Mouse (Mus musculus): ENCODE measurements around the gene Stk17b. TPM values are rescaled to one million over a fixed set of nuclear protein-coding genes. Genes with fewer than 3 reads are reported as not detected.
A peak's percentile ranks its signal among the peaks of the same experiment; 100 is the strongest.

Stk17b gene
- total and polyA plus RNA-seq, 3 experiments, result 3.6 to 177 (median 72.8) TPM

DNA sequence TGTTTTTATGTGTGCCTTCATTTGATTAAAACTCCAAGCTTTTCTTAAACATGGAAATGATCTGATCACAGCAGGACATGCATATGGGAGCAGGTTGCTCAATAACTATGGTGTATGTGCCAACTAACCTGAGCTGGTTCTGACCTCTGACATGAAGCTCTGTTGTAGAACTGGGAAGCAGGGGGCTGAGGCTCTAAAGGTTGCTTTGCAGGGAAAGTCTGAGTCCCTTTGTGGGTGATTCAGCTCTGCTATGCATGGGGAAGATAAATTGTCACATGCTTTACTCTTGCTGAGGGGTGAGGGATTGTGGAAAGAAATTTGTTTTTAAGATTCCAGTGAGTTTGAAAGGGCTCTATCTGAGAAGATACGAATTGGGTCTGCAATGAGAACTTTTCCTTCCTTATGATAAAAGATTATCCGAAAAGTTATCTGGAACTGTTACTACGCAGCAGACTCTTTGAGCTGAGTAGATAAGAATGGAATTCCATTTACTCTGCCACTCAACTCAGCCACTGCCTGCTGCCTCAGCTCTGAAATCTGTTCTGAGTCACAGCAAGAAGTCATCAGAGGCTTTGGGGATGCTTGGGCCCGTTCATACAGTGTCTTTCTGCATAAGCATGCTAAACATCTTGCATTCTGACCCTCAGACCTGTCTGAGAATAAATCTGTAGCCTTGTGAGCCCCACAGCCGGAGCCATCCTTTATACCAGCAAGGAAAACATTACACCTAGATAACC is 56.4 kb downstream of the Stk17b start:
- Histone ChIP-seq H3K9me3 (replicated peaks) (no peaks in the 10 kb centered on the region), H3K4me1 (ENCODE audit: insufficient read depth, low read depth, low read length) (no peaks in the 10 kb centered on the region; the same call in 1 of the 2 replicates), H3K36me3 (replicated peaks) (no peaks in the 10 kb centered on the region), H3K4me3 (ENCODE audit: low read depth, low read length) (no peak overlapping the region), H3K27me3 (ENCODE audit: insufficient read depth, low read length) (0 out of 2 replicates have a peak, but pooled peaks cover 3% of the 10 kb centered on the region)
- ATAC-seq (ENCODE audit: extremely low read depth, insufficient number of reproducible peaks, low FRiP score, poor library complexity, severe bottlenecking), result peak; percentile 65
- DNase-seq (ENCODE audit: low spot score), result no peak
- TF ChIP-seq GATA2 (IDR thresholded peaks at IDR 0.05; ENCODE audit: borderline replicate concordance, low read depth, low read length) (no peak), GATA1 (IDR thresholded peaks at IDR 0.05; ENCODE audit: borderline replicate concordance, low read length) (no peak), POLR2AphosphoS5 (IDR thresholded peaks at IDR 0.05; ENCODE audit: insufficient replicate concordance, low read depth, low read length) (no peak), CTCF (IDR thresholded peaks at IDR 0.05; ENCODE audit: low read depth, low read length) (no peak), TAL1 (conservative IDR thresholded peaks at IDR 0.05; ENCODE audit: low read depth, low read length) (no peak)

DNA sequence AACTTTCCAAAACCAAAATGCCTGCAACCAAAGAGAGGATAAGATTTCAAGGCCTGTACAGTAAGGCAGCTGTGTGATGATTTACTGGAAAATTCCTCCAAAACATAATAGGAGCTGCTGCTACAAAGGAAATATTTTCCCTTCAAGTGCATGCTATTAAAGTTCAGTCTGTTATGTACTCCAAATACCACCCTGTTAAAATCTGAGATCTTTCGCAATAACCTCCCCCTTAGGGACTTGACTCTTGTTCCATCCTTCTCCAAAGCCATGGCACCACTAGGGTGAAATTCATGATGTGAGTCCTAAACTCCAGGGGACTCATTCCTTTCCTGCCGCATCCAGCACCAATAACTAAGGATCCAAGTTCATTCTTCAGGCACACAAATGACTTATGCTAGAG is 58.1 kb downstream of the Stk17b start:
- Histone ChIP-seq H3K9me3 (replicated peaks) (no peaks in the 10 kb centered on the region), H3K4me1 (ENCODE audit: insufficient read depth, low read depth, low read length) (no peaks in the 10 kb centered on the region; the same call in 1 of the 2 replicates), H3K4me3 (ENCODE audit: low read depth, low read length) (no peak overlapping the region), H3K27me3 (ENCODE audit: insufficient read depth, low read length) (0 out of 2 replicates have a peak, but pooled peaks cover 3% of the 10 kb centered on the region), H3K36me3 (replicated peaks) (no peaks in the 10 kb centered on the region)
- no peak for ATAC-seq (ENCODE audit: extremely low read depth, insufficient number of reproducible peaks, low FRiP score, poor library complexity, severe bottlenecking)
- DNase-seq (ENCODE audit: low spot score), result no peak
- TF ChIP-seq CTCF (IDR thresholded peaks at IDR 0.05; ENCODE audit: low read depth, low read length) (no peak), GATA2 (IDR thresholded peaks at IDR 0.05; ENCODE audit: borderline replicate concordance, low read depth, low read length) (no peak), GATA1 (IDR thresholded peaks at IDR 0.05; ENCODE audit: borderline replicate concordance, low read length) (no peak), POLR2AphosphoS5 (IDR thresholded peaks at IDR 0.05; ENCODE audit: insufficient replicate concordance, low read depth, low read length) (no peak), TAL1 (conservative IDR thresholded peaks at IDR 0.05; ENCODE audit: low read depth, low read length) (no peak)

DNA sequence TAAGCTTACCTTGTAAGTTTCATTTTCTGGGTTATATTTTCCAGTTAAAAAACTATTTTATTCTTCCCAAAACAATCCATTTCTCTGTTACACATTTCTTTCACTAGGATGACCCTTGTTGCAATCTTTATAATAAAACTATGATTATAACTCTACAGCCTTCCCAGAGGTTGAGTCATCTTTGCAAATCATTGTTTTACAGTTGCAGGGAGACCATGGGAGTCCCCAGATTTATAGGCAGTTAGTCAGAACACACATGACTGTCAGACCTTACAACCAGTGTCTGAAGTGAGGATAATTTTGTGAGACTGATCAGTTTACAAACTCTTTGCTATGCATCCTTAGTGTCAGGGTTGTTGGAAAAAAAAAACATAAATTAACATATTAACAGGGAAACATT is 63.7 kb downstream of the Stk17b start:
- H3K27me3 ChIP-seq (ENCODE audit: insufficient read depth, low read length), result peaks cover 5% of the 10 kb centered on the region; the same call in 1 of the 2 replicates
- no peak overlapping the region for H3K4me3 ChIP-seq (ENCODE audit: low read depth, low read length)
- DNase-seq (ENCODE audit: low spot score) (no peak), ATAC-seq (ENCODE audit: extremely low read depth, insufficient number of reproducible peaks, low FRiP score, poor library complexity, severe bottlenecking) (no peak)
- no peaks in the 10 kb centered on the region for H3K4me1 ChIP-seq (ENCODE audit: insufficient read depth, low read depth, low read length)
- no peaks in the 10 kb centered on the region for H3K9me3 ChIP-seq (replicated peaks)
- no peaks in the 10 kb centered on the region for H3K36me3 ChIP-seq (replicated peaks)
- TF ChIP-seq CTCF (IDR thresholded peaks at IDR 0.05; ENCODE audit: low read depth, low read length) (no peak), GATA2 (IDR thresholded peaks at IDR 0.05; ENCODE audit: borderline replicate concordance, low read depth, low read length) (no peak), GATA1 (IDR thresholded peaks at IDR 0.05; ENCODE audit: borderline replicate concordance, low read length) (no peak), POLR2AphosphoS5 (IDR thresholded peaks at IDR 0.05; ENCODE audit: insufficient replicate concordance, low read depth, low read length) (no peak), TAL1 (conservative IDR thresholded peaks at IDR 0.05; ENCODE audit: low read depth, low read length) (no peak)

DNA sequence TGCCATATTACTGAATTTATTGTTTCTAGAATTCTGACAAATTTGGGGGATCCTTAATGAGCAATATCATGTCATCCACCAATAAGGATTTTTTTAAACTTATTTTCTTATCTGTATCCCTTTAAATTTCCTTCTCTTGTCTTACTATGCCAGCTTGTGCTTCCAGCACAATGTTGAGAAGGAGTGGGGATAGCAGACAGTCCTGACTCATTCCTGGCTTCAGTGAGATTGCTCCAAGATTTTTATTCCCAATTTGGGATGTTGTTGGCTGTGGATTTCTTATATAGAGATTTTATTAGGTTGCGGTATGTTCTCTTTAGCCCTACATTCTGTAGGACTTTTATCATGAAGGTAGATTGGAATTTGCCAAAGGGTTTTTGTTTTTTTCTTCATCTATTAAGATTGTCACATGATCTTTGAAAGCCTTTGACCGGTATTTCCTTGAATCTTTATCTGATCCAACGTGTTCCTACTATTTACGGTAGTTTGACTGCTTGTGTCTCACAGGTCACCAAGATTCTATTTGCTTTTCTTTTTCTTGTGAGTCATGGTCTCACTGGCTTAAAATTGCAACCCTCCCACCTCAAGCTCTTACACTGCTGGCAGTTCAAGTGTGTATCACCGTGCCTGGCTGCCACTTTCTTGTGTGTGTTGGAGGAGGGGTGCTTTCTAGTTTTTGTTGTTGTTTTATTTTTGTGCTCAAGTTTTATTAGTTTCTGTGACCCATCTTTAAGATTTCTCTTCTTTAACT is 64.2 kb downstream of the Stk17b start:
- peaks cover 5% of the 10 kb centered on the region; the same call in 1 of the 2 replicates for H3K27me3 ChIP-seq (ENCODE audit: insufficient read depth, low read length)
- no peak for TF ChIP-seq POLR2AphosphoS5 (IDR thresholded peaks at IDR 0.05; ENCODE audit: insufficient replicate concordance, low read depth, low read length)
- TF ChIP-seq CTCF (IDR thresholded peaks at IDR 0.05; ENCODE audit: low read depth, low read length), result no peak
- no peak for TF ChIP-seq TAL1 (conservative IDR thresholded peaks at IDR 0.05; ENCODE audit: low read depth, low read length)
- TF ChIP-seq GATA2 (IDR thresholded peaks at IDR 0.05; ENCODE audit: borderline replicate concordance, low read depth, low read length), result no peak
- no peak for TF ChIP-seq GATA1 (IDR thresholded peaks at IDR 0.05; ENCODE audit: borderline replicate concordance, low read length)
- H3K36me3 ChIP-seq (replicated peaks), result no peaks in the 10 kb centered on the region
- H3K4me1 ChIP-seq (ENCODE audit: insufficient read depth, low read depth, low read length), result no peaks in the 10 kb centered on the region
- DNase-seq (ENCODE audit: low spot score) (no peak), ATAC-seq (ENCODE audit: extremely low read depth, insufficient number of reproducible peaks, low FRiP score, poor library complexity, severe bottlenecking) (peak; percentile 15; the same call in 1 of the 2 replicates)
- H3K4me3 ChIP-seq (ENCODE audit: low read depth, low read length), result no peak overlapping the region
- H3K9me3 ChIP-seq (replicated peaks), result no peaks in the 10 kb centered on the region

DNA sequence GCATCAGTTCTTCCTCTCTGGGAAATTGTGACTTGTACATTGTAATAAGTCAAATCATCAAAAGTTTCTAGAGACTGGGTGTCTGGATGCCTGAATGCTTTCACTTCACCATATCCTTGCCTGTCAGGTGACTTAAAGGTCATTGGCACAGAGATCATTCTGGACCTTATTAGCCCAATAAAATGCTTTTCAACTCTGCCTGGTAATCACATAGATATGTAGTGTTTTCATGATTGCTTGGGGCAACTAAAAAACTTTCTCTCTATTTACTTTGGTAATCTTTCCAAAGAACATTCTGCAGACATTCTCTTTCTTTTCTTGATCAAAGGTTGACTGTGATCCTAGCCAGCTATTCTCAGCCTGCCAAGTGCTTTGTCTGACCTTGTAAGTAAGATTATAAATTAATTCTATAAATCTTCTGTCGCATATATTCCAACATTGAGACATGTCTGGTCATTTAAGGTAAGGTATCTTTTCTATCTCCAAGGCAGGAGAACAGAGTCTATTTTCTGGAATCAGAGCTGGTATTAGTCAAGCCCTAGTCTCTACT is 69.0 kb downstream of the Stk17b start:
- DNase-seq (ENCODE audit: low spot score), result no peak
- TF ChIP-seq TAL1 (conservative IDR thresholded peaks at IDR 0.05; ENCODE audit: low read depth, low read length) (no peak), POLR2AphosphoS5 (IDR thresholded peaks at IDR 0.05; ENCODE audit: insufficient replicate concordance, low read depth, low read length) (no peak), GATA2 (IDR thresholded peaks at IDR 0.05; ENCODE audit: borderline replicate concordance, low read depth, low read length) (no peak), CTCF (IDR thresholded peaks at IDR 0.05; ENCODE audit: low read depth, low read length) (no peak), GATA1 (IDR thresholded peaks at IDR 0.05; ENCODE audit: borderline replicate concordance, low read length) (no peak)
- Histone ChIP-seq H3K36me3 (replicated peaks) (no peaks in the 10 kb centered on the region), H3K27me3 (ENCODE audit: insufficient read depth, low read length) (peaks cover 5% of the 10 kb centered on the region; the same call in 1 of the 2 replicates), H3K9me3 (replicated peaks) (no peaks in the 10 kb centered on the region), H3K4me1 (ENCODE audit: insufficient read depth, low read depth, low read length) (peaks cover 2% of the 10 kb centered on the region; the same call in 1 of the 2 replicates), H3K4me3 (ENCODE audit: low read depth, low read length) (no peak overlapping the region)
- no peak for ATAC-seq (ENCODE audit: extremely low read depth, insufficient number of reproducible peaks, low FRiP score, poor library complexity, severe bottlenecking)
